Mouse (Mus musculus) kidney, adult 2 months (tissue): ENCODE results near the gene Dcp1b.
"Not testable (repeated sequence)": the region's sequence is repeated elsewhere in the genome, so short reads cannot be mapped to it uniquely, and the experiment has no call there.

ENCODE experiments used
- CTCF ChIP-seq: fragments of 200-500 bp; conservative IDR thresholded peaks from 2 replicates; pipeline ENCODE4 v1.5.1; 2011; ENCODE audit warnings: low read depth, mild to moderate bottlenecking, control low read depth, low read length, moderate library complexity, mixed read lengths; ENCODE audit not compliant: insufficient read depth, insufficient read length
- POLR2A ChIP-seq: fragments of 200-500 bp; IDR thresholded peaks from one replicate; pipeline ENCODE4 v1.6.1; 2011; ENCODE audit warnings: low read depth, low read length, control low read depth

DNA sequence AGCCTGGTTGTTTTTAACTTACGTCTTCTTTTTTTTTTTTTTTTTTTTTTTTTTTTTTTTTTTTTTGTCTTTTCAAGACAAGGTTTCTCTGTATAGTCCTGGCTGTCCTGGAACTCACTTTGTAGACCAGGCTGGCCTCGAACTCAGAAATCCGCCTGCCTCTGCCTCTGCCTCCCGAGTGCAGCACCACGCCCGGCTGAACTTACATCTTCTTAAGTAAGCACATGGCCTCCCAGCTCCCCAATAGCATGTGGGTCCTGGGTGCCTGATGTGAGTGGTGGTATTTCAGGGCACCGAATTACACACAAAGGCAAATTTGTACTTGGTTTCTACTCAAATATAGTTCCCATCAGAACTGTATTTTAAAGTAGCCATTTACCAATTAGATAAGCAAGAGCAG lies 31.0 kb downstream of the Dcp1b start:
- not testable (repeated sequence) for TF ChIP-seq POLR2A, CTCF
